Mouse (Mus musculus) G1E (cell line): Measurements from ENCODE around the gene Lrrc26.

ENCODE experiments used
- CTCF ChIP-seq: IDR thresholded peaks from 2 replicates; pipeline ENCODE4 v1.5.1; 2012; ENCODE audit warnings: low read depth, low read length, inconsistent platforms, mixed read lengths
- GATA1 ChIP-seq: IDR thresholded peaks from 2 replicates; pipeline ENCODE4 v1.6.1; 2012; ENCODE audit warnings: borderline replicate concordance, low read length, inconsistent platforms, mixed read lengths
- TAL1 ChIP-seq: conservative IDR thresholded peaks from 2 replicates; pipeline ENCODE4 v1.6.1; 2012; ENCODE audit warnings: low read depth, low read length, inconsistent platforms, mixed read lengths

GRCm38 (mm10) chr2:25303452-25303851 is 13.7 kb downstream of the Lrrc26 start:
- TF ChIP-seq CTCF, result no peak
- TF ChIP-seq TAL1, result no peak
- TF ChIP-seq GATA1, result no peak
